Mouse (Mus musculus) ovary, postnatal 10 days (tissue): ENCODE measurements around the gene Drc3.
A peak's percentile ranks its signal among the peaks of the same experiment; 100 is the strongest.
"Not testable (repeated sequence)": the region's sequence is repeated elsewhere in the genome, so short reads cannot be mapped to it uniquely, and the experiment has no call there.

Experiments
- DNase-seq: peaks from one replicate; pipeline ENCODE4 v3.0.0; 2022; ENCODE audit warnings: low spot score

The Drc3 gene

DNA sequence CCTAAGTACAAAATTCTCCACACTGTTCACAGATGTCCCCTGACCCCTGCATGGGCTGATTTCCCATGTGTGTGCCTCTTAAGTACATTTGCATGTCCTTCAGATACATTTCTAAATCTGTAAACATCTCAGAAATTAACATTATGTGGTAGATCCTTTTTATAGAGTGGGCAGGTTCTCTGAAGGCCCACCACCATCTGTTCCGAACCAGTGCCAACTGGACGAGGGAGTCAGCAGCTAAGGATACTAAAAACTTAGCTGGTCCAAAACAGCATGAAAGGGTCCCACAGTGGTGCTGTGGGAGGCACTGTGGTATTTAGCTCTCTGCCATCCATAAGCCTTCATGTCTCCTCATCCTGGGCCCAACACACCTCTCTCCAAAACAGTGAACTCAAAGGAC lies 44.0 kb downstream of the Drc3 start:
- no peak for DNase-seq

DNA sequence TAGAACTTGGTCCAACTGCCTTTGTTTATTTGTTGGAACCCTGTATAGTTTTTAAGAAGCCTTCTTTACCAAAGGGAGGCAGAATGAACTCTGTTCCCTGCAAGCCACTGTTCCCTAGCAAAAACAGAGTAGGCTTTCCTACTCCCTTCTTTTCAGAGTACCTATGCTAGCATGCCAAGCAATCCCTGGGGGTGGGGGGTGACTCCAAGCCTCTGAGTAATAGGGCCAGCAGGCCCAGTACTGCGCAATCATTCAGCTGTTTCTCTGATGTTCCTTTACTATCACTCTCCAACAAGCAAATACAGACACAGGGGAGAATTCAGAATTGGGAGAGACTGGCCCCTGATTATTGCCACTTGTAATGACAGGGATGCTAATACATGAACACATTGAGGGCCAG lies 53.5 kb downstream of the Drc3 start:
- no peak for DNase-seq

DNA sequence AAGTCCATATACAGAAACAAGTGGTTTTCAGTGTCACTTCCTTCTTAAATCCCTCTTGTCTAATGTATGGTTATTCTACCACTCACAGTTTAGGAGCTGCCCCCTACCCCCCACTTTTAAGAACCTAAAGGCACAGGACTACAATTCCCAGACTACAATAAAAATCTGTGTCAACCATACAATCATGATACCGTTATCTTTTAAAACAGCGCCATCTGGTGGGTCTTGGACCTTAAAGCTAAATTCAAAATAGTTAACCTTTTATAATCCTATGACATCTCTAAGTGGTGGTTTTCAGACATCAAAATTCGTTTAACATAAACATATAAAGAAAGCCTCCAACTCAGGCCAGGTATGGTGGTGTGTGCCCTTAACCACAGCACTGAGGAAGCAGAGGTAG lies 59.0 kb downstream of the Drc3 start:
- DNase-seq = no peak

DNA sequence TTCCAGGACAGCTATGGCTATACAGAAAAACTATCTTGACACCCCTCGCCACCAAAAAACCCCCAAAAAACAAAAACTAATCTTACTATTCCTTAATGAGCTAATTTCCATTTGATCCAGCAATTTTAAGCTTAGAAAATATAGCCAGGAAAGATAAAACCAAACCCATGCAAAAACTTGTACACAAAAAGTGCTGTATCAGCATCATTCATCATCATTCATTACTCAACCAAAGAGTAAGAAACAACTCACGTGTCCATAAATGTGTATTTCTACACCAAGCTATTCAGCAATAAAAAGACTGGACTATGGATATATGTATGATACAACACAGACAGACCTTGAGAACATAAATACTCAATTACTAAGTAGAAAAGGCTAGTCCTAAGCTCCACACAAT lies 59.8 kb downstream of the Drc3 start:
- no peak for DNase-seq

DNA sequence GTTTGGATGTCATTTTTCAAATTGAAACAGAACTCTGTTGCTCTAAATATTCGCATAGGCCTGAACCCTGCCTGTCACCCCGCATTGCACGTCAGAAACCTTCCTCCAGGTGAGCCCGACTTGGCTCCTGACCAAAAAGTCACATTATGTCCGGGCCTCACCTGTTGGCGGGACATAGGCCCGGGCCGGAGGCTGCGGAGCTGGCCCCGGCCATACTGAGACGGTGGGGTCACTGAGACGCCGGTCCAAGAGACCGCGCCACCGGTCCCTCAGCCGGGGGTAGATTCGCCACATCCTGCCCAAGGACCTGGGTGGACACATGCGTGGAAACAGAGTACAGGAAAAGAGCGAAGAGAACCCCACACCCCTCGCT lies 63.4 kb downstream of the Drc3 start:
- DNase-seq = no peak

DNA sequence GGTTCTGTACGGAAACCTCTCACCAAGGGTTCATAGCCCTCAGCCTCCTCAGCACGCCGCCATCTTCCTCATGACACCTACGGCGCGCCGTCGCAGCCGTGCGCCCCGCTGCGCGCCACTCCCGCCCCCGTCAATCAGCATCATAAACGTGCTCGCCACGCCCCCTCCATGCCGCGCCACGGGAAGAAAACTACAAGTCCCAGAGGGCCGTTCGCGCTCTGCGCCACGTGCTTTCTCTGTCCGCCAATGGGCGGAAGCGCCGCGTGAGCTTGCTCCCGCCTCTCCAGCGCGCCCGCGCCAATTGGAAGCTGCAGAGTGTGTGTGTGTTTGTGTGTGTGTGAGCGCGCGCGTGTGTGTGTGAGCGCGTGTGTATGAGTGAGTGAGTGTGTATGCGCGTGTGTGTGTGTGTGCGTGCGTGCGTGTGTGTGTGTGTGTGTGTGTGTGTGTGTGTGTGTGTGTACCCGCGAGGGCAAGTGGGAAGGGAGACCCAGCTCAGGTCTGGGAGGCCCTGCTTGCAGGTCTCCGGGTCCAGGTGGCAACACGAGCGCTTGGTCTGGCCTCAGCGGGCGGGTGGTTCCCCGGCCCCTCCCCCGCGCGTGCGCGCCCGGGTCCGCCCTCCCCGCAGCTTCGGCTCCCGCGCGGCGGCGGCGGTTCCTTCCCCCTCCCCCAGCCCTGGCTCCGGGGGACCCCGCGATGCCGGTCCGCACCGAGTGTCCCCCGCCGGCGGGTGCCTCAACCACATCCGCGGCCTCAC lies 64.0 kb downstream of the Drc3 start, which contains the start of gene Gid4:
Gid4 (plus strand) TSS at position 183 of the 754 bp plus-strand sequence.
- peak; percentile 92 for DNase-seq

DNA sequence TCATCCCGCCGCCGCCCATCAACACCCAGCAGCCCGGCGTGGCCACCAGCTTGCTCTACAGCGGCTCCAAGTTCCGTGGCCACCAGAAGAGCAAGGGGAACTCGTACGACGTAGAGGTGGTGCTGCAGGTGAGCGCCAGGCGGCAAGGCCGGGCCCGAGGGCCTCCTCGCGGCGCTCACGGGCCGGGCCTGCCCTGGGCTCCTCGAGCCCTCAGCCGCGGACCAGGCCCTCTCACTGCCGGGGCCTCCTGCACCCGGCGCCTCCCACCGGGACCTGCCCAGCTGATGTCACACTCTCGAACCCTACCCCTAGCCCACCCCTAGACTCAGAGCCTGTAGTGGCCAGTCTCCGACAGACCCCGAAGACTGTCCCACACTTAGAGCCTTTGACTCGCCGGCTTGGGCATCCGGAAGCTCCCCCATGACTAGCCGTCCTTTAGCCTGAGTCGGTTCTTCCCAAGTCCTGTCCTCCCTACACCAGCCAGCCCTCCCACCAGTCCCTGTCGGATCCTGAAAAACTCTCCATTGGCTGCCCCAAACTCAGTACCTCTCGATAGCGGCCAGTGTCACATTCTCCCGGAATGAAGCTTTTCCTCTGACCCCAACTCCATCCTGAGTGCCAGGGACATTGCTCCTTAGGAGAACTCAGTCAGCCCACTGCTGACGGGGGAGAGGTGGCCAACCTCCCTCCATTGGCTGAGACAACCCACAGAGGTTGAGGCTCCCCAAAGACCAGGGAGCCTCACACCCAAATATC lies 64.8 kb downstream of the Drc3 start, which contains the start of gene Atpaf2:
Atpaf2 (minus strand) TSS at position 741 of the 756 bp plus-strand sequence.
- peak; percentile 24 for DNase-seq

DNA sequence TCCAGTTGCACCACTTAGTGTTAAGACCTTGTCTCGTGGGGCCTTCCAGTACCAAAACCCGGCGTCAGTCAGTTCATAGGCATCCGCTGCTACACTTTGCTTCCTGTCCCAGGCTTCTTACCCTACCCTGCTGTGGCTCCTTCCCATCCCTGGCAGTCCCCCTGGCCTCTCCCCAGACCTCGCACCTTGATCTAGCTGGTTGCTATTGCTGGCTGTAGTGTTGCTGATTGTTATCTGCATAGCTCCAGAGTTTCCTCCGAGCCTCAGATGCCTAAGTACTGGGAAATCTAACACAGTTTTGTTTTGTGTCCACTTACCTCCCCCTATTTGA lies 65.3 kb downstream of the Drc3 start:
- no peak for DNase-seq

DNA sequence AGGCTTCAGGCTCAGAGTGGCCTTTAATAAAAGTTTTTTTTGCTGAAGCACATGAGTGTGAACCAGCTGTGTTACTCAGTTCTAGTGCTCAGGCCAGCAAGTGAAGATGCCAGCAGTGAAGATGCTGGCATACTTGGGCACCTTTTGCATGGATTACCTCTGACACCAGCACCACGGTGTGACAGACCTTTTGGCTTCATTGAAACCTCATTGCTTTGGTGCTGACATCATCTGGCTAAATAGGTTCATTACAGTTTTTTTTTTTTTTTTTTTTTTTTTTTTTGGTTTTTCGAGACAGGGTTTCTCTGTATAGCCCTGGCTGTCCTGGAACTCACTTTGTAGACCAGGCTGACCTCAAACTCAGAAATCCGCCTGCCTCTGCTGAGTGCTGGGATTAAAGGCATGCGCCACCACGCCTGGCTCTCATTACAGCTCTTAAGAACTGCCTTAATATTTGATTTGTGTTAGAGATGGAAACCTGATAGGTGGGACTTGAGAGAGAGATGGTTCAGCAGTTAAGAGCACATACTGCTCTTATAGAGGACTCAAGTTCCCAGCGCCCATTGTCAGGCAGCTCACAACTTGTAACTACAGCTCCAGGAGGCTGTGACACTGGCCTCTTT lies 69.0 kb downstream of the Drc3 start:
- no peak for DNase-seq

DNA sequence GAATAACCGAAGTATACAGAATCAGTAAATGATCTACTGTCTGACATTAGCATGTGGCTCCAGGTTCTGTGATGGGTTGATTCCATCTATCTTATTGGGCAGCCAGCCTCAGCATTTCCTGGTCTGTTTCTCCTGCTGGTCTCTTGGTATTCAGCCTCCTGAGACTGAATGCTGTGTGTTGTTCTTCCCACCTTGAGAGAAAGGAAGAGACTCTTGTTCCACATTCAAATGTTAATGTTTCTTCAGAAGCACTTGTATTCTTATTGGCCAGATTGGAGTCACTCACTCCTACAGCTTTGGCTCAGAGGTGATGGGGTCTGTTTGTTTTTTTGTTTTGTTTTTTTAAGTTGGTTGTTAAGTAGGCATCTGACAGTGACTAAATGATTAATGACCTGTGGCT lies 69.9 kb downstream of the Drc3 start:
- no peak for DNase-seq

DNA sequence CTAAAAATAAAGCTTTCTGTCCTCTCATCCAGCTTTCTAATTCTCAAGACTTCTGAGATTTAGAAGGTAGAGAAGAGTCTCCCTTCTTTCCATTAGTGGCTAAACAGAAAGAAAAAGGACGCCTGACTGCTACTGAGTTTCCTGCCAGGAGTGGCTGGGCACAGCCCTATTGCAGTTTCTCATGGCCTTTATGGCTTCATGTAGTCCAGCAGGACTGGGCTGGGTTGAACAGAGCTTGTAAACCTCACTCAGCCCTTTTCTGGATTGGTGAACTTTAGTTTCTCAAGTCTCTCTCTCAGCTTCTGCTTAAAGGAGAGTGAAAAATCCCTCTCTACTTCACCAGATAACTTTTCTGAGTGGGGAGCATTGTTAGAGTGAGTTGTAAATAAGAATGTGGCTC lies 73.3 kb downstream of the Drc3 start:
- no peak for DNase-seq

DNA sequence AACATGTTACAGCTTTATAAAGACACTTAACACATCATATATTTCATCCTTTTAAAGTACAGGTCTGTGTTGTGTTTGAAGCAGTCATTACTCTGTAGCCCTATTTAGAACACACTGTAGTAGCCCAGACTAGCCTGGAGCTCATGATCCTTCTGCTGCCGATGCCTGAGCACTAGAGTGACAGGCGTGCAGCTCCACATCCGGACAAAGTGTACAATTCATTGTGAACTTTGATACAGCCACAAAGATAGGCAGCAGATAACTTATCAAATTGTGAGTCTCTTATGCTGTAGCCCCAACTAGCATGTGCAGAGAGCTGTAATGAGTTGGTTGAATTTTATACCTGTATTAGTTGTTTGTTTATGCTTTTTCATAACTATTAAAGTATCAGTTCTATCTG lies 74.5 kb downstream of the Drc3 start:
- no peak for DNase-seq

DNA sequence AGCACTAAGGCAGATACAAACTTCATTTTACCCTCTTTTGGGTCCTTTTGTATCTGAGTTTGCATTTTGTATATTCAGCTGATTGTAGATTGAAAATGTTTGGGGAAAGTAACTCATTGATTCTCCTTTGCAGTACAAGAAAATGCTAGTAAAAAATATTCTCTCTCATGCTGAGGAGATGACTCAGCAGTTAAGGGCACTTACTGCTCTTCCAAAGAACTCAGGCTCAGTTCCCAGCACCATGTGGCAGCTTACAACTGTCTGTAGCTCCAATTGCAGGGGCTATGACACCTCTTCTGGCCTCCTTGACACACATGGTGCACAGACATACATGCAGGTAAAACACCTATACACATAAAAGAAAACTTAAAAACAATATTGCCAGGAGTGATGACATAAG lies 80.4 kb downstream of the Drc3 start:
- no peak for DNase-seq

DNA sequence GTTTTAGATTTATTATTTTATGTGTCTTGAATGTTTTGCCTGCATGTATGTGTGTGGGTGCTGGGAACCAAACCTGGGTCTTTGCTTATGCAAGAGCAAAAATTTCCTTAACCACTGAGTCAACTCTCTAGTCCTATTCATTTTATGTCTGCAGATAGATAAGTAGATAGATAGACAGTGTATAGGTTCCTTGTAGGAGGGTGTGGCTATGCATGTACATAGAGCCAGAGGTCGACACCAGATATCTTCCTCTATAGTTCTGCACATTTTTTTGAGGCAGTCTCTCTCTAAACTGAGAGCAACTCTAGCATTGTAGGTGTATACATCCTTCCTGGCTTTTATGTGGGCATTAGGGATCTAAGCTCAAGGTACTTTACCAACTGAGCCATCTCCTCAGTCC lies 82.0 kb downstream of the Drc3 start:
- no peak for DNase-seq

DNA sequence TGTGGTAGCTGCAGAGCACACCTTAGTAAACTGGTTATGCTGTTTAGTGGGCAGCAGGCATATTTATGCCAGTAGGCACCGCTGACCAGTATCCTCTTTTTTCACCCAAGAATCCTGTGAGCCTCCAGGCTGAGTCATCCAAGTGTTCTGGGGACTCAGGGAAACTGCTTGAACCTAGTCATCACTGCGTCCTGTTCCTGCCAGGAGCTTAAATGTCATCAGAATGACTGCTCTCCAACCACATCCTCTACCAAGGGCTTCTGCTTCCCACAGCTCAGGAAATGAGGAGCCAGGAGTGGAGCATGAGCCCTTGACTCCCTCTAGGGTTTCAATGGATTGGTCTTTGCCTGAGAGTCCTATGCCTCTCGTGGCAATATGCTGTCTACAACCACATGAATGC lies 83.5 kb downstream of the Drc3 start:
- no peak for DNase-seq

DNA sequence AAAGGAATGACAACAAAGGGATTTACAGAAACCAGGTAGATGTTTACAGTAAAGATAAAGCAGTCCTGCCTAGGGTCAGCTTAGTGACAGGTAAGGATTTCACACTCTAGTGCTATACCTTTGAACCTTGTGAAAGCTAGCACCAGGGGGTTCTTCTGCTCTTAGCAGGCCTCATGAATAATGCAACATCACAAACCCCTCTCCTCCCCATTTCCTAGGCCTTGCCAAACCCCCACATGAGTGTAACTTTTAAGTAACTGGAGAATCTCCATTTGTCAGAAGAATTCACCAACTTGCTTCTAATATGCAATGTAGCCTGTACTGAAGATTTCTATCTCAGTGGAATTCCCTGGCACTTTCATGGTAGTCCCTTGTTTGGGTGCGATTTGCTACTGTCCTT lies 86.5 kb downstream of the Drc3 start:
- DNase-seq = not testable (repeated sequence)

DNA sequence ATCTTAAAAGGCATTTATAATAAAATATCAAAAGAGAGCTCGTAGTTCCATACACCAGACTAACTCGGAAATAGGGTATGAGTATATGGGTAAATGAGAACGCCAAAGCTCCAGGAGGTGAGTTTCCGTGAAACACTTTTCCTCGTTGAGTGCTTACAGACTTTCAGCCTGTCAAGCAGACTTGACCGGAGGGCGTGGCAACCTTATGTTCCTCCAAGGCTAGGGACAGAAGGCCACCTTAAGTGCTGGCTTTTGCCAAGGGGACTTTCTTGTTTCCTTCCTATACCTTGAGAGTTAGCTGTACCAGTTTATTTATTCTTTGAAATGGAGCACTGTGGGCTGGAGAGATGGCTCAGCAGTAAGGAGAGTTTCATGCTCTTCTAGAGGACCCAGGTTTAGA lies 87.0 kb downstream of the Drc3 start:
- no peak for DNase-seq

DNA sequence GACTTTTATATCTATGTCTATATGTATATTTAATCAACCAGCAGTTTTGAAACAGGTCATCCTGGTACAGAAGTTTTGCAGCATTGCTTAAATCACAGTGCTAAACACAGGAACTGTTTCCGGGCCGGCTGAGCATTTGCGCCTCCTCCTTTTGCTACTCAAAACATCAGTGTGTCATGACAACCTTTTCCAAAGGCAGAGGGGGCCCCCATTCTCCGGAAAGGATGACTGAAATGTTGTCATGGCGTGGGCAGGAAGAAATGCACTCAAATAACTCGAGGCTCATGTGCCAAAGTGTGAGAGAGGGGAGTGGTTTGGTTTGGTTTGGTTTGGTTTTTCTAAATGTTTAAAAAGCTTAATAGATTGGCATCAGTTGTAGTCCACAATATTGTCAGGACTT lies 89.8 kb downstream of the Drc3 start:
- DNase-seq = no peak
